Mouse (Mus musculus) skeletal muscle tissue, adult 2 months (tissue): ENCODE results near the gene Olfr555.
"Not testable (repeated sequence)": the region's sequence is repeated elsewhere in the genome, so short reads cannot be mapped to it uniquely, and the experiment has no call there.

ENCODE experiments used
- DNase-seq: peaks from one replicate; pipeline ENCODE4 v3.0.0-alpha.2; 2012; ENCODE audit warnings: low read depth, low spot score

The Olfr555 gene

GRCm38 (mm10) chr7:102658523-102658922 is at the start of gene Olfr555:
Gene Olfr555 (plus strand): TSS chr7:102658823.
- DNase-seq = no peak

GRCm38 (mm10) chr7:102618118-102618517 is 40.5 kb upstream of the Olfr555 start, which contains the start of gene Olfr553:
Gene Olfr553 (minus strand): TSS chr7:102618218.
- DNase-seq = no peak

- no peak for DNase-seq
Observed at GRCm38 (mm10) chr7:102619608-102620007, 39.0 kb upstream of the Olfr555 start.

GRCm38 (mm10) chr7:102620368-102620767 is 38.3 kb upstream of the Olfr555 start:
- DNase-seq = not testable (repeated sequence)

- DNase-seq = peak; percentile 19
Observed at GRCm38 (mm10) chr7:102636665-102637064, 22.0 kb upstream of the Olfr555 start.

- no peak for DNase-seq
Observed at GRCm38 (mm10) chr7:102638132-102638531, 20.5 kb upstream of the Olfr555 start, which contains the start of gene Olfr554. Gene Olfr554 (plus strand): TSS chr7:102638432.

GRCm38 (mm10) chr7:102644945-102645344 is 13.7 kb upstream of the Olfr555 start:
- DNase-seq = not testable (repeated sequence)

- no peak for DNase-seq
Observed at GRCm38 (mm10) chr7:102664599-102664998, 6.0 kb downstream of the Olfr555 start, which contains the start of gene Olfr556. Gene Olfr556 (plus strand): TSS chr7:102664899.

GRCm38 (mm10) chr7:102665378-102665777 is 6.8 kb downstream of the Olfr555 start:
- DNase-seq = no peak

GRCm38 (mm10) chr7:102676225-102676624 is 17.6 kb downstream of the Olfr555 start:
- no peak for DNase-seq

GRCm38 (mm10) chr7:102681916-102682315 is 23.3 kb downstream of the Olfr555 start:
- no peak for DNase-seq

- DNase-seq = peak; percentile 86
Observed at GRCm38 (mm10) chr7:102686944-102687501, 28.4 kb downstream of the Olfr555 start, which contains the start of gene Trim68. Gene Trim68 (minus strand): TSS chr7:102687327.

- DNase-seq = no peak
Observed at GRCm38 (mm10) chr7:102695358-102696125, 36.9 kb downstream of the Olfr555 start, which contains the start of gene Olfr557. Gene Olfr557 (plus strand): TSS chr7:102695910.

GRCm38 (mm10) chr7:102698461-102698860 is 39.8 kb downstream of the Olfr555 start:
- DNase-seq = no peak

GRCm38 (mm10) chr7:102701915-102702314 is 43.3 kb downstream of the Olfr555 start, which contains the start of gene Olfr558:
Gene Olfr558 (plus strand): TSS chr7:102702215.
- no peak for DNase-seq
